Mouse (Mus musculus) liver, embryonic 13.5 days (tissue): ENCODE data around the gene Slpi. TPM values are rescaled to one million over a fixed set of nuclear protein-coding genes. Genes with fewer than 3 reads are reported as not detected.
"Not testable (repeated sequence)": the region's sequence is repeated elsewhere in the genome, so short reads cannot be mapped to it uniquely, and the experiment has no call there.

Source experiments
- ATAC-seq: fragments of 200-750 bp; cut with Nextera tagmentation; 2 replicates; pipeline ENCODE4 v1.8.0; 2017; ENCODE audit warnings: low read depth, mild to moderate bottlenecking, moderate number of reproducible peaks, moderate library complexity
- DNase-seq: peaks from one replicate; pipeline ENCODE4 v3.0.0; 2022
- H3K27ac ChIP-seq: fragments of 300-500 bp; sonication (generic); 2 replicates; pipeline ENCODE4 v1.5.1; 2015; ENCODE audit warnings: moderate library complexity, mild to moderate bottlenecking, inconsistent platforms
- H3K27me3 ChIP-seq: fragments of 300-500 bp; sonication (generic); 2 replicates; pipeline ENCODE4 v1.6.1; 2015; ENCODE audit warnings: mild to moderate bottlenecking, inconsistent platforms
- H3K36me3 ChIP-seq: fragments of 300-500 bp; sonication (generic); 2 replicates; pipeline ENCODE4 v1.6.1; 2015; ENCODE audit warnings: mild to moderate bottlenecking, inconsistent platforms
- H3K4me1 ChIP-seq: fragments of 300-500 bp; sonication (generic); replicated peaks from 2 replicates; pipeline ENCODE4 v1.6.1; 2015; ENCODE audit warnings: inconsistent platforms
- H3K4me2 ChIP-seq: fragments of 300-500 bp; sonication (generic); 2 replicates; pipeline ENCODE4 v1.6.1; 2015; ENCODE audit warnings: inconsistent platforms, mild to moderate bottlenecking, moderate library complexity
- H3K4me3 ChIP-seq: fragments of 300-500 bp; sonication (generic); replicated peaks from 2 replicates; pipeline ENCODE4 v1.5.1; 2015; ENCODE audit warnings: mild to moderate bottlenecking, inconsistent platforms
- H3K9ac ChIP-seq: fragments of 300-500 bp; sonication (generic); 2 replicates; pipeline ENCODE4 v1.6.1; 2015; ENCODE audit warnings: mild to moderate bottlenecking, inconsistent platforms
- H3K9me3 ChIP-seq: fragments of 300-500 bp; sonication (generic); replicated peaks from 2 replicates; pipeline ENCODE4 v1.6.1; 2016; ENCODE audit warnings: inconsistent platforms
- WGBS: fragments of 180-500 bp; shearing (Covaris S2); methylation state at CpG from one replicate; pipeline ENCODE4 v1.1.7; 2015; ENCODE audit not compliant: insufficient replicate concordance; 5-methylcytosine and 5-hydroxymethylcytosine counted together
- microRNA-seq: library from miRNA; unstranded; fragments of <30 nt; microRNA quantifications from one replicate; pipeline ENCODE4, GENCODE M21; 2016
- polyA plus RNA-seq: library from polyadenylated mRNA; unstranded; fragments of >200 nt; fragmentation: Nextera tagmentation; extraction: Ambion mirVana; gene quantifications from 2 replicates; pipeline ENCODE4 v1.2.1, GENCODE M21; 2015

The Slpi gene
- polyA plus RNA-seq, 1 experiment from 2014 or later: 20.5 TPM

DNA sequence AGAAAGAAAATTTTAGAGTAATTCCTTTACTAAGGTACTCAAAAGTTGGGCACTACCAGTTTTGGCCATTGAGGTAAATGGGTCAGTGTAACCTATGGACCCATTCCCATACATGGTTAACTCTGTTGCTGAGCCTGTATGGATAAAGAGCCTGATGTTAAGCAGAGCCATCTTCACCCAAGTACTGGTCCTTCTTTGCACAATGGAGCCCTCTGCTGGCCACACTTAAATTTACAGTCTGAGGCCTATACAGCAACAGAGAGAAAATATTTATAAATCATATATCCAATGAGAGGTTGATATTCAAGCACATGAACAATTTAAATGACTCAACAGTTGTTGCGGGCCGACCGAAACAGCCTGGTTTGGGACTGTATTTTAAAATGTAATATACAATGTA, 39.9 kb downstream of the Slpi start:
- Histone ChIP-seq H3K4me3 (no peak overlapping the region), H3K27ac (no peak overlapping the region), H3K9me3 (no peaks in the 10 kb centered on the region), H3K36me3 (no peaks in the 10 kb centered on the region), H3K4me2 (no peak overlapping the region), H3K9ac (no peak overlapping the region), H3K27me3 (no peaks in the 10 kb centered on the region), H3K4me1 (no peaks in the 10 kb centered on the region)
- ATAC-seq: no peak
- no peak for DNase-seq
- WGBS: 76% methylated on average over 3 of the region's 3 CpGs

DNA sequence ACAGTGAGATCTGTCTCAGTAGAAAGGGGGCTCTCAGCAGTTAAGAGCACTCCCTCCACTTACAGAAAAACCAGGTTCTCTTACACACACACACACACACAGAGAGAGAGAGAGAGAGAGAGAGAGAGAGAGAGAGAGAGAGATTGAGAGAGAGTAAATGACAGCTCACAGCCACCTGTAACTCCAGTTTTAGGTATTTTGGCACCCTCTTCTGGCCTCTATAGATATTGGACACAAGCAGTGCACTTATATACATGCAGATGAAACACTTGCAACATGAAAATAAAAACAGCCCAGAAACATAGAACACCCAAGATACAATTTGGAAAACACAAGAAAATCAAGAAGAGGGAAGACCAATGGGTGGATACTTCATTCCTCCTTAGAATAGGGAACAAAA, 41.2 kb downstream of the Slpi start:
- not testable (repeated sequence) for H3K27me3 ChIP-seq, H3K36me3 ChIP-seq, H3K9me3 ChIP-seq, H3K4me3 ChIP-seq, H3K9ac ChIP-seq, H3K4me2 ChIP-seq, H3K4me1 ChIP-seq, H3K27ac ChIP-seq, DNase-seq, ATAC-seq

DNA sequence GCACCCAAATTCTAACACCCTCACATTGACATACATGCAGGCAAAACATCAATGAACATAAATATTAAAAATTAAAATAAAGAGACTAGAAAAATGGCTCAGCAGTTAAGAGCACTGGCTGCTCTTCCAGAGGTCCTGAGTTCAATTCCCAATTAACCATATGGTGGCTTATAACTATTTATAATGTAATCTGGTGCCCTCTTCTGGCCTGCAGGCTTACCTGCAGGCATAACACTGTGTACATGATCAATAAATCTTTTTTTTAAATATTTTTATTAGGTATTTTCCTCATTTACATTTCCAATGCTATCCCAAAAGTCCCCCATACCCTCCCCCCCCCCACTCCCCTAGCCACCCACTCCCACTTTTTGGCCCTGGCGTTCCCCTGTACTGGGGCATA, 45.2 kb downstream of the Slpi start:
- not testable (repeated sequence) for H3K27me3 ChIP-seq, H3K4me3 ChIP-seq, H3K9ac ChIP-seq, ATAC-seq, H3K27ac ChIP-seq, H3K4me1 ChIP-seq, DNase-seq, H3K9me3 ChIP-seq, H3K4me2 ChIP-seq, H3K36me3 ChIP-seq
- 94% methylated on average over 1 of the region's 1 CpGs for WGBS

DNA sequence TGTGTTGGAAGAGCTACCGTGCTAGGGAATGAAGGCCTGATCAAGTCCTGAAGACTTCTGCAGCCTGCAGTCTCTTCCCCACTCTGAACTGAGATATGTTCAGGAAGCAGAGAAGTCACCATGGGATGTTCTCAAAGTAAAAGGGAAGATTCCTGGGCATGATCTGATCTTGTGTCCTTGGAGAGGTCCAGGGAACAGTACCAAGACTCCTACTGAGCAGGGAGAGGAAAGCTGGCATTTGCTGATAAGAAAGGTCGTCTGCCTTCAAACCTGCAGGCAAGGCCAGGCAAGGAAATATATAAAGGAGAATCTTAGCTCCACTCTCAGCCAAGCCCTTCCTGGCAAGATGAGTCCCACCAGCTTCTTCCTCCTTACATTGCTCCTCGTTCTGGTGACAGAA, 56.5 kb downstream of the Slpi start, which contains the start of gene Svs5:
TSS of gene Svs5 (plus strand) at position 301 of the 400 bp plus-strand sequence.
- not testable (repeated sequence) for H3K4me2 ChIP-seq, H3K9me3 ChIP-seq, DNase-seq, H3K27me3 ChIP-seq, H3K4me1 ChIP-seq, H3K27ac ChIP-seq, H3K4me3 ChIP-seq, ATAC-seq, H3K9ac ChIP-seq, H3K36me3 ChIP-seq
- WGBS: 29% methylated on average over 3 of the region's 3 CpGs

DNA sequence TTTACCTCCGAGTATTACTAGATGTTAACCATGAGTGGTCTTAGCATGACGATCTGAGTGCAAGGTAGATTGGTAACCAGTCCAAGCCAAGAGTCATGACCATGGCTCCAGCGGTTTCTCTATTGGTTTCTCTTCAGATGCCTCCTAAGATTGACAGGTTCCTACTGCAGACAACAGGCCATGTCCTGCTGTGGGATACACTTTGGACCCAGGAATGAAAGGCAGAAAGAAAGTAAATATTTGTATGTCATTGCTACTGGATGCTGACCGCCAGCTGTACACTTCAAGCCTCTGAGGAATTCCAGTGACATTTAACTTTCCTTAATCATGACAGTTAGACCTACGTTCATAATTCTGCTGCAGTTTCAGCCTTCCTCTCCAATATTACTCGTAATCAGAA, 67.9 kb downstream of the Slpi start:
- WGBS: 68% methylated on average over 6 of the region's 6 CpGs
- Histone ChIP-seq H3K27ac (no peak overlapping the region), H3K9ac (no peak overlapping the region), H3K27me3 (no peaks in the 10 kb centered on the region), H3K4me3 (no peak overlapping the region), H3K4me1 (no peaks in the 10 kb centered on the region), H3K4me2 (no peak overlapping the region), H3K36me3 (no peaks in the 10 kb centered on the region), H3K9me3 (no peaks in the 10 kb centered on the region)
- no peak for DNase-seq
- ATAC-seq: no peak

DNA sequence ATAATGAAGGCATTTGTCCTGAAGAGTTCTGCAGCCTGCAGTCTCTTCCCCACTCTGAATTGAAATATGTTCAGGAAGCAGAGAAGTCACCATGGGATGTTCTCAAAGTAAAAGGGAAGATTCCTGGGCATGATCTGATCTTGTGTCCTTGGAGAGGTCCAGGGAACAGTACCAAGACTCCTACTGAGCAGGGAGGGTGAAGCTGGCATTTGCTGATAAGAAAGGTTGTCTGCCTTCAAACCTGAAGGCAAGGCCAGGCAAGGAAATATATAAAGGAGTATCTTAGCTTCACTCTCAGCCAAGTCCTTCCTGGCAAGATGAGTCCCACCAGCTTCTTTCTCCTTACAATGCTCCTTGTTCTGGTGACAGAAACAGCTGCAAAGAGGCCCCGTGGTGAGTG, 72.4 kb downstream of the Slpi start, which contains the start of gene Svs6:
TSS of gene Svs6 (plus strand) at position 301 of the 400 bp plus-strand sequence.
- H3K9me3 ChIP-seq, H3K4me2 ChIP-seq, H3K4me3 ChIP-seq, DNase-seq, H3K4me1 ChIP-seq, ATAC-seq, H3K36me3 ChIP-seq, H3K27ac ChIP-seq, H3K9ac ChIP-seq, H3K27me3 ChIP-seq: not testable (repeated sequence)
- WGBS: 53% methylated on average over 1 of the region's 1 CpGs

DNA sequence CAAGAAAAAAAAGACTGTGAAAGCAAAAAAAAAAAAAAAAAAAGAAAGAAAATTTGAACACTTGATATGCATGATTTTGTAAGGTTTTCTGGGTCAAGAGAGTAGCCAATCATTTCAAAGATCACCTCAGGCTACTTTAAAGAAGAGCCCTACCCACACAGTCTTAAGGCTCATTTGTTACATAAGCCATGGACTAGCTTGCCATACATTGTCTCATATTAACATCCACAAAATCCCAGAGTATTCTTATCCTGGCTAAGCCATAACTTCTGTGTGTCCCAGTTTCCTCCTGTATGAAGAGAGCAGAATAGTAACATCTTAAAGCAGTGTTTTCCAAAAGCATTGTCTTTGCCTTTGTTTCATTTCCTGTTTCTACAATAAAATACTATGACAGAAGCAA, 73.4 kb downstream of the Slpi start:
- H3K4me2 ChIP-seq, H3K36me3 ChIP-seq, H3K4me3 ChIP-seq, H3K27ac ChIP-seq, ATAC-seq, H3K27me3 ChIP-seq, DNase-seq, H3K9me3 ChIP-seq, H3K4me1 ChIP-seq, H3K9ac ChIP-seq: not testable (repeated sequence)

DNA sequence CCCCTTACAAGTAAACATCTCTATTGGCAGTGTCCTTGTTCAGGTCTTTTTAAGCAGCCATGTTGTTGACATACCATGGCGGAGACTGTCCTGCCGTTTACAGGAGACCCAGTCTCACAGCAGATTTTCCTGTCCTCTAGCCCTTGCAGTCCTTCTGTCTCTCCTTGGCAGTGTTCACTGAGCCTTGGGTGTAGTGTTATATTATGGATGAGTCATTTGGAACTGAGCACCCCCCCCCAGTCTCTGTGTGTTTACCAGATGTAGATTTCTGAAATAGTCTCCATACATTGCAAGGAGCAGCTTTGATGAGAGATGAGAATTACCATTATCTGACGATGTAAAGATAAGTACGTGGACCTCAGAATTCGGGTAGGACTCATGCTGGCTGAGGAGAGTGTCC, 76.3 kb downstream of the Slpi start:
- H3K36me3 ChIP-seq: no peaks in the 10 kb centered on the region
- no peak overlapping the region for H3K27ac ChIP-seq
- ATAC-seq: no peak
- no peaks in the 10 kb centered on the region for H3K27me3 ChIP-seq
- H3K4me1 ChIP-seq: no peaks in the 10 kb centered on the region
- H3K4me2 ChIP-seq: no peak overlapping the region
- no peak for DNase-seq
- no peaks in the 10 kb centered on the region for H3K9me3 ChIP-seq
- 68% methylated on average over 5 of the region's 5 CpGs for WGBS
- H3K4me3 ChIP-seq: no peak overlapping the region
- no peak overlapping the region for H3K9ac ChIP-seq

Small RNA genes lying within 50 kb of the gene (microRNA-seq; reads per million reads assigned to microRNA genes)
- not detected for gene Mir7678

Other genes with a start within 250 kb of the Slpi start
- not detected in 2 replicates for gene Kcns1, start 218.0 kb downstream of the Slpi start, polyA plus RNA-seq
- gene Wfdc5, start 206.4 kb downstream of the Slpi start, polyA plus RNA-seq: not detected in 2 replicates
- not detected in 2 replicates for gene Wfdc12, start 198.5 kb downstream of the Slpi start, polyA plus RNA-seq
- not detected in 2 replicates for gene Wfdc15a, start 189.0 kb downstream of the Slpi start, polyA plus RNA-seq
- 0.34 TPM in 1 of 2 replicates, not detected in the other for gene Wfdc15b, start 167.4 kb downstream of the Slpi start, polyA plus RNA-seq
- gene Svs2, start 150.6 kb downstream of the Slpi start, polyA plus RNA-seq: not detected in 2 replicates
- gene Svs3b, start 132.5 kb downstream of the Slpi start, polyA plus RNA-seq: not detected in 2 replicates
- gene Svs4, start 110.6 kb downstream of the Slpi start, polyA plus RNA-seq: not detected in 2 replicates
- not detected in 2 replicates for gene Svs3a, start 99.8 kb downstream of the Slpi start, polyA plus RNA-seq
- not detected in 2 replicates for gene Svs6, start 72.3 kb downstream of the Slpi start, polyA plus RNA-seq
- not detected in 2 replicates for gene Svs5, start 56.4 kb downstream of the Slpi start, polyA plus RNA-seq
- 0.02 TPM in 2 replicates for gene Rbpjl, start 14.0 kb upstream of the Slpi start, polyA plus RNA-seq
- 0.13 and 0.35 TPM in 2 replicates for gene Matn4, start 16.1 kb upstream of the Slpi start, polyA plus RNA-seq
- gene Sdc4, start 54.8 kb upstream of the Slpi start, polyA plus RNA-seq: 33.6 and 37.0 TPM in 2 replicates
- gene Sys1, start 67.9 kb upstream of the Slpi start, polyA plus RNA-seq: 28.5 and 33.2 TPM in 2 replicates
- 5.3 and 5.7 TPM in 2 replicates for gene Gm20458, start 71.9 kb upstream of the Slpi start, polyA plus RNA-seq
- gene Trp53tg5, start 84.6 kb upstream of the Slpi start, polyA plus RNA-seq: not detected in 2 replicates
- gene Dbndd2, start 97.0 kb upstream of the Slpi start, polyA plus RNA-seq: 0.79 and 1.9 TPM in 2 replicates
- gene Pigt, start 108.4 kb upstream of the Slpi start, polyA plus RNA-seq: 22.3 and 23.8 TPM in 2 replicates
- gene Wfdc2, start 173.3 kb upstream of the Slpi start, polyA plus RNA-seq: 1.2 and 1.9 TPM in 2 replicates
- gene Spint3, start 184.4 kb upstream of the Slpi start, polyA plus RNA-seq: not detected in 2 replicates
- 0.13 and 0.19 TPM in 2 replicates for gene Wfdc6a, start 196.4 kb upstream of the Slpi start, polyA plus RNA-seq
- gene Eppin, start 204.5 kb upstream of the Slpi start, polyA plus RNA-seq: not detected in 2 replicates
- gene Wfdc6b, start 224.4 kb upstream of the Slpi start, polyA plus RNA-seq: not detected in 2 replicates
- gene Wfdc8, start 224.5 kb upstream of the Slpi start, polyA plus RNA-seq: not detected in 2 replicates
- gene Wfdc16, start 249.7 kb upstream of the Slpi start, polyA plus RNA-seq: not detected in 2 replicates